Mouse (Mus musculus) large intestine, adult 2 months (tissue): ENCODE results near the gene C2cd2l. TPM values are rescaled to one million over a fixed set of nuclear protein-coding genes. Genes with fewer than 3 reads are reported as not detected.
"Not testable (repeated sequence)": the region's sequence is repeated elsewhere in the genome, so short reads cannot be mapped to it uniquely, and the experiment has no call there.

ENCODE experiments used
- DNase-seq: peaks from one replicate; pipeline ENCODE4 v3.0.0-alpha.2; 2012; ENCODE audit warnings: low read depth, low spot score
- WGBS: fragments of 180-500 bp; shearing (Covaris S2); methylation state at CpG from one replicate; pipeline ENCODE4 v1.1.7; 2018; 5-methylcytosine and 5-hydroxymethylcytosine counted together
- polyA plus RNA-seq: library from polyadenylated mRNA; depleted of rRNA; stranded (reverse); fragments of >200 nt; gene quantifications from 2 replicates; pipeline ENCODE4 v1.2.3, GENCODE M21; 2012; rRNA removed

C2cd2l gene
- polyA plus RNA-seq, result 114 and 159 TPM in 2 replicates

DNA sequence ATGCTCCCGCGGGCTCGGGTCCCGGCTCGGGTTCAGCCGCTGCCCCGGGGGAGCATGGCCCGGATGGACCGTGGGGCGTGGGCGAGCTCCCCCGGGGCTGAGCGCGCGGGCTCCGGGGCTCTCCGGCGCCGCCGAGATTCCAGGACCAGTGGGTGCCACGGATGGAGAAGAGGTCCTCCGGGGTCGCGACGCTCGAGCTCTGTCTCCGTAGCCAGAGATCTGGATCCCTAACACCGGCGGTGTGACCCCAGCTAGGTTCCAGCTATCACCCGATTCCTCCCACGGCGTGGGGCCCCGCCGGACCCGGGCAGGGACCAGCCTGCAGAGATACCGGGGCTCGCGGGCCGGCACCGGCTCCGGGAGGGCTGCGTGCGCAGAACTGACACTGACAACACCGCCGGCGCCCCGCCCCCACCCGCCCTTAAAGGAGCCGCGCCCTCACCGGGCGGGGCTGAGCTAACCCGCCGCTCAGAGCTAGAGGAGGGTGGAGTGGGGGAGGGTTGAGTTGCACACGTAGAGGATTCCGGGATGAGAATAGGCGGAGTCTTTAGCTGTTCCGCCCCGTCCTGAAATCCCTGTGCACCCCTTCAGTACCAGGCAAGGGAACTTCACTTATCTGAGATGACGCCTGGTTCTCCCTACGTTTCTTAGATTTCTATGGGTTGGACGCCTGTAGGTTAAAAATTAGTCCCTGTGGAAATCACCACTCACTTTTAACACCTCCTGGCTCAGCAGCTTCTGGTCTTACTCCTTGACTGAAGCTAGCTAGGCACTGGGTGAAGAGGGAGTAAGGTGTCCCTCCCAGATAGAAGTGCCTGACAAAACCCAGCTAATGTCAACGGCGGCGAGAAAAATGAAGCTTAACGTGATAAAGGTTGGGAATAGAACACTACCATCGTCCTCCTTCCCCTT, at the start of gene C2cd2l:
Gene C2cd2l (minus strand): TSS at position 399 of the 912 bp plus-strand sequence.
- WGBS, result under 1% methylated on average over 67 of the region's 67 CpGs
- DNase-seq, result peak; percentile 84

DNA sequence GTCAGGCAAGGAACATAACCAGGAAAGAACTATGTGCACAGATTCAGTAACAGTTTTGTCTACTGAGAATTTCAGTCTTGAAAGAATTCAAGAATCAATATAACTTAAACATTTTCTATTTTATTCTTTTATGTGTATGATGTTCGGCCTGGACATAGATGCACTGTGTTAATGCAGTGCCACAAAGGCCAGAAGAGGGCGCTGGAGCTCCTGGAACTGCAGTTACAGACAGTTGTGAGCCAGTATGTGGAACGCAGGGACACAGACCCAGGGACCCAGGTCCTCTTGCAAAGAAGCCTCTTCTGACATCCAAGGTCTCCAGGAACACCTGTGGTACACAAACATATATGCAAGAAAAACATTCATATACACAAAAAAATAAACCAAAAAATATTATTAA, 44.4 kb upstream of the C2cd2l start:
- WGBS, result 67% methylated on average over 3 of the region's 3 CpGs
- DNase-seq, result no peak

DNA sequence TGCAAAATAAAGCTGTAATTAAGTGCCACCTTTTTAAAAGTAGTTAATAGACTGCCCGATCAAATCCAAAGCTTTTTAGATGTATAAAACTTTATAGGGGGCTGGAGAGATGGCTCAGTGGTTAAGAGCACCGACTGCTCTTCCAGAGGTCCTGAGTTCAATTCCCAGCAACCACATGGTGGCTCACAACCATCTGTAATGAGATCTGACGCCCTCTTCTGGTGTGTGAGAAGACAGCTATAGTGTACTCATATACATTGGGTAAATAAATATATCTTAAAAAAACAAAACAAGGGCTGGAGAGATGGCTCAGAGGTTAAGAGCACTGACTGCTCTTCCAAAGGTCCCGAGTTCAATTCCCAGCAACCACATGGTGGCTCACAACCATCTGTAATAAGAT, 41.8 kb upstream of the C2cd2l start:
- 32% methylated on average over 4 of the region's 4 CpGs for WGBS
- DNase-seq, result not testable (repeated sequence)

DNA sequence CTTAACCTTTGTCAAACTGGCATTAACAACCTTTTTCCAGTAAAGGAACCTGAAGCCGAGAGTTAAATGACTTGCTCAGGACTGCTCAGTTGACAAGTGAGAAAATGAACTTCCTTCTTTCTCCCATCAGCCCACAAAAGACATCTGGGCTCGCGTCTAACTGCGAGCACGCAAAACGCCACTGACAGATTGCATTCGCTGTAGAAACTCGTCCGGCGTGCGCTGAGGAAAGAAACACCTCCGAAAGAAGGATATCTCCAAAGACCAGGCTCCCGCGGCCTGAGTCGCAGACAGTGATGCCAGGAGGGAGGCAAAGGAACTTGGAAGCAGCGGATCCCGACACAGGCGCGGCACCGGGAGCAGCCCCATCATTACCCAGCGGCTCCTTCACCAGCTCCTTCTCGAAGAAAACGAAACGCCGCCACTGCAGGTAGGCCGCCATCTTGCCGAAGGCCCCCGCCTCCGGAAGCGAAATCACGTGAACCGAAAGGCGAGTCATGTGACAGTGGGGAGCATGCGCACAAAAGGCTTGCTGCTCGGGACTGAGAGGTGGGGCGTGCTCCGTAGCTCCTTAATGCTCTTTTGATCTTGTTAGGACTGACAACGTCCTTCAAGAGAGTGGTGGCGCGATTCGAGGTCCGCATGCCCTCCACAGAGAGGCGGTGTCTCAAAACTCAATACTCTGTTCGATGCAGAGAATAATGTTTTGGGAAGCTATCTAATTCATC, 41.3 kb upstream of the C2cd2l start, which contains the start of gene Vps11:
Gene Vps11 (minus strand): TSS at position 481 of the 728 bp plus-strand sequence.
- WGBS, result under 1% methylated on average over 44 of the region's 44 CpGs

DNA sequence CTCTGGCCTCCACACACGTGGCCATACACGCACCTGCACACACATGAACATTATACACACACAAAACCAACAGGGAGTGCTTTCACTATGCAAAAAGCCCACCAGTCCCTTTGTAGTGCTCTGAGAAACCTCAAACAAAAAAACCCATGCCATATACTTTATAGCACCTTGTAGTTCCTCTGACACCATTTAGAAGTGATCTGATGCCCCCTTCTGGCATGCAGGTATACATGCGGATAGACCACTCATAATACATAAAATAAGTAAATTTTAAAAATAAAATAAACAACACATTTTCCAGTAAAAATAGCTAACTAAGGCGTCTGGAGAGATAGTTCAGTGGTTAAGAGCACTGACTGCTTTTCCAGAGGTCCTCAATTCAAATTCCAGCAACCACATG, 37.1 kb upstream of the C2cd2l start:
- WGBS, result 64% methylated on average over 4 of the region's 4 CpGs
- DNase-seq, result no peak

More for the DNA sequence above, 41.3 kb upstream of the C2cd2l start, which contains the start of gene Vps11:
- peak; percentile 81 for DNase-seq

DNA sequence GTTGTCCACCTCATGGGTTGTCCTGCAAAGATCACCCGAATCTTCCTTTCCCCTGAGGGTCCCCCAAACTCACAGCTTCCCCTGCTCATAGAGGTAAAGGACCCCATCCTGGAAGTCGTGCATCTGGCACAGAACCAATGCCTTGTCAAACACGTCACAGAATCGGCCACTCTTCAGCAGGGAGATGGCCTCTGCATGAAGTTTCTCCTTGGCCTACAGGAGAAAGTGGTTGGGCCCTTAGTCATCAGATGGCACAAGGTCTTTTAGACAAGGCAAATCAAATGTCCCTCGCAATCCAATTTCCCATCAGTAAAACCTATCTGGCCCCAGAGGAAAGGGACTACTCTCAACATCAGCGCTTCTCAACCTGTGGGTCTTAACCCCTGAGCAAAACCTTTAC, 33.1 kb upstream of the C2cd2l start:
- no peak for DNase-seq
- 86% methylated on average over 6 of the region's 6 CpGs for WGBS

DNA sequence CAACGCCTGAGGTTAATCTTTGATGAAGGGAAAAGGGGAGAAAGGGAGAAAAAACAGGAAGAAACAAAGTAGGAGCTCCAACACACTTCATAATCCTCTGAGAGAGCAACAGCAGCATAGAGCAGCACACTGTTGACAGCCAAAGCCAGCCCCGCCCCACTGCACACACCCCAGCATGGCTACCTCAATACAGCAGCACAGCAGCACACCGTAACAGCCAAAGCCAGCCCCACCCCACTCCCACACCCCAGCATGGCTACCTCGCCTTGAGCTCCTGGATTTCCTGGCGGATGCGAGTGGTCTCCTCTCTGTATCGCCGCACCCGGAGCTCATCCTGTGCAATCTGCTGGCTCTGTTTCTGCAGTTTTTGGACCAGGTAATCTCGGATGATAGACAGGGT, 32.3 kb upstream of the C2cd2l start:
- no peak for DNase-seq
- WGBS, result 81% methylated on average over 10 of the region's 10 CpGs

DNA sequence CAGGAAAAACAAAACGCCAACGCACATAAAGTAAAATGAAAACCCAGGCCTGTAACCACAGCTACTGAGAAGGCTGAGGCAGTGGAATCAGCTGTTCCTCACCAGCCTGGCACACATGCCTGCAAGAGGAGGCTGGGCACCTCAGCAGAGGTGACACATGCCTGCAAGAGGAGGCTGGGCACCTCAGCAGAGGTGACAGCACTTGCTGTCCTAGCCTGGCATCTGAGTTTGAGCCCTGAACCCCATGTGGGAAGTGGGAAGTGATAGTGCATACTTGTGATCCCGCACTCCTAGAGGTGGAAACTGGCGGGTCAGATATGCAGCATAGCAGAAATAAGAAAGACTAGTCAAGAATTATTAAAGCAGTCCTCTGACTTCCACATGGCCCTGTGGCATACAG, 31.3 kb upstream of the C2cd2l start:
- DNase-seq, result no peak
- 93% methylated on average over 4 of the region's 4 CpGs for WGBS

DNA sequence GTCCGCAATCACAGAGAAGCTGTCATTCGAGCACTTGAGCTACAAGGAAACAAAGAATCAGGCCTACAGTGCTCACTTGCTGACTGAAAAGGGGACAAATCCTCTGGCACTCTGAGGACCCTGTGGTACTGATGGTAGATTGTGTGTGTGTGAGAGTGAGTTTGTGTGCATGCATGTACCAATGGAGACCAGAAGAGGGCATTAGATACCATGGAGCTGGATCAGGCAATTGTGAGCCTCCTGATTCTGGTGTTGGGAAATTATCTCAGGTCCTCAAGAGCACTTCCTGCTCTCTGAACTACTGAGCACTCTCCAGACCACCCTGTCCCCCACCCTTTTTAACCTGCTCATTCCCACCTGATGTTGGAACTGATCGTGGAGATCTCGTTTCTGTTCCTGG, 28.5 kb upstream of the C2cd2l start:
- no peak for DNase-seq
- WGBS, result 97% methylated on average over 4 of the region's 4 CpGs

DNA sequence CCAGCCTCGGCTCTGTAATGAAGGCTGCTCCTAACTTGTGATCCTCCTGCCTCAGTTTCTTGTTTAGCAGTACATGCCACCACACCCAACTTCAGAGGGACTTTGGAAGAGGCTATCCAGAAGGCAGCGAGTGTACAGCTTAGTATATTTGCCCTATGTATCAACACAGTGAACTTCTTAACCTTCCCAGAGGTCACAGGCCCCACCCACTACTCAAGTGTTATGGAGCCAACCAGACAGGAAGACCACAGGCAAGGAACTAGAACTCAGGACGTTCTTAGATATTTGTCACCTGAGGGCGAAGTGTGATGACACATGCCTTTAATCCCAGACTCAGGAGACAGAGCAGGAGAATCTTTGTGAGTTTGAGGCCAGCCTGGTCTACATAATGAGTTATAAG, 27.5 kb upstream of the C2cd2l start:
- WGBS, result 74% methylated on average over 4 of the region's 4 CpGs
- DNase-seq, result no peak

DNA sequence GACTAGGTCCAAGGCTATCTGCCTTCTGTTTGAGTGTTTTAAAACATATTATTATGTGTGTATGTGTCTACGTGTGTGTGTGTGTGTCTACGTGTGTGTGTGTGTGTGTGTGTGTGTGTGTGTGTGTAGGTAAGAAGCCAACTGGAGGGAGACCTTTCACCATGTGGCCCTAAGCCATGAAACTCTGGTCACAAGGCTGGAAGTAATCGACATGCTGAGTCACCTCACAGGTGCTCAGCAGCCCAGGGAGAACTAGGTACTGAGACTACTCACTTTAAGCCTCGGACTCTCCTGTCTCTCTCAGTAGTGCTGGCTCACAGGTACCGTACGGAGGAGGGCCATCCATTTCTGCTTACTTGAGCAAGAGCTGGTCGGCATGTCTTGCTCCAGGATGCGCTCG, 27.1 kb upstream of the C2cd2l start:
- 84% methylated on average over 9 of the region's 9 CpGs for WGBS
- no peak for DNase-seq

DNA sequence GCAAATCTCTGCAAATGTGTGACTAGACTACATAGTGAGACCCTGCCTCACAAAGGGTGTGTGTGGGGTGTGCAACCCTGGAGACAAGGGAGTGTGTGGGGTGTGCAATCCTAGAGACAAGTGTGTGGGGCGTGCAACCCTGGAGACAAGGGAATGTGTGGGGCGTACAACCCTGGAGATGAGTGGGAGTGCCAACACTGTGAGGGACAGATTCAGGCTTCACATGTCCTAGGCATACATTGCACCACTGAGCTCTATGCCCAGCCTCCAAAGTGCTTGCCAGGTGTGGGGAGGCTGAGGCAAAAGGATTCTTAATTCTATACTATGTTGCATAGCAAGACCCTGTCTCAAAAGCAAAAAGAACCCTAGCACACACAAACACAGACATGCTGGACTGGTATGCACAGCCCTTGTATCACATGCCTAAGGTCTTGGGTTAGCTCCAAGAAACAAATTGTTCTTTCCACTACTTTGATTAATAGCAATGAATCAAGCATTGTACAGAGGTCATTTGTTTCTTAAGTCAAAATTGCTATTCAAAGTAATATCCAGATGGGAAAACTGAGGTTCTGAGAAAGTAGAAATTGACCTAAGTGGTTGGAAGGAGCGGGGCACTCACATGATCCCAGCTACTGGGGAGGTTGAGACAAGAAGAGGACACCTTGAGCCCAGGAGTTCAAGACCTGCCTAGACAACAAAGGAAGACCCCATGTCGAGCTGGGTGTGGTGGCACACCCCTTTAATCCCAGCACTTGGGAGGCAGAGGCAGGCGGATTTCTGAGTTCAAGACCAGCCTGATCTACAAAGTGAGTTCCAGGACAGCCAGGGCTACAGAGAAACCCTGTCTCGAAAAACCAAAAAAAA, 25.7 kb upstream of the C2cd2l start:
- WGBS, result 87% methylated on average over 6 of the region's 6 CpGs
- DNase-seq, result no peak

DNA sequence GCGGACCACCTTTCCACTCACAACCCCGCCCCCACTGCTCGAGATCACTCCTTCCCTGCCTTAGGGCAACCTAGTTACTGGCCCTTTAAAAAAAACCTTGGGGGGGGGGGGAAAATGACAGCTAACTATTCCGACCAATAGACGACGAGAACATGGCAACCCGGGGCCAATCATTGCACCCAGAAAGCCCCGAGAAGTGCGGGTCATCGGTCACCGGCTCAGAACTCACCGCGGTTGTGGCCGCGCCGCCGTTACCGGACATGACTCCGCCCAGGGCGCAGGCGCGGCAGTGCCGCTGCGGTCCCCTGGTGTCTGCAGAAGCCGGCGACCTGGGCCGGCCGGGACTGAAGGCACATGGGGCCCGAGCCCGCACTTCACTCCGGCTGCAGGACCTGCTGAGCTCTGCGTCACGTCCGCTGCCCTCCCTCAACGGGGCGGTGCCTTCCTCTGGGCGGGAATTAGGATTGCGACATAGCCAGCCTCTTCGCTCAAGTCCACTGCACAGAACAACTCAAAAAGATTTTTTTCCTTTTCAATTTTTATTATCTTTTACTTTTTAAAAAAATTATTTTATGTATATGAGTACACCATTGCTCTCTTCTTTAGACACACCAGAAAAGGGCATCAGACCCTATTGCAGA, 23.8 kb upstream of the C2cd2l start, which contains the start of gene Hmbs:
Gene Hmbs (minus strand): TSS at position 448 of the 641 bp plus-strand sequence.
- DNase-seq, result no peak
- under 1% methylated on average over 39 of the region's 39 CpGs for WGBS

DNA sequence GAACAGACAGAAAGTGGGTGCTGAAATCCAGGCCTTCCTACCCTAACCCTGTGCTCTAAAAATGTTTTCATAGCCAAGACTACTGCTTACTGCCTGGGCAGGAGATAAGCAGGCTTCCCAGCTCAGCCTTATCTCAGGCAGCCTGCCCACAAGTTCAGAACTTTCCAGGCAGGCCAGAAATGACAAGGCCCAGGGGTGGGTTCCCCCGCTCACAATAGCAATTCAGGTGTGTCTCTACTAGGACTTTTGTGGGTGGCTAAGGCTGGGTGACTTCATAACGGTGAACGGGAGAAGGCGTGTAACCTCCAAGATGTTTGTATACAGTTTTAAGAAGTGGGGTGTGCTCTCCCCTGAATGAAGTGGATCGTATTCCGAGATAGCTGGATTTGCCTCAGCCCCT, 23.2 kb upstream of the C2cd2l start:
- no peak for DNase-seq
- 4% methylated on average over 6 of the region's 6 CpGs for WGBS

DNA sequence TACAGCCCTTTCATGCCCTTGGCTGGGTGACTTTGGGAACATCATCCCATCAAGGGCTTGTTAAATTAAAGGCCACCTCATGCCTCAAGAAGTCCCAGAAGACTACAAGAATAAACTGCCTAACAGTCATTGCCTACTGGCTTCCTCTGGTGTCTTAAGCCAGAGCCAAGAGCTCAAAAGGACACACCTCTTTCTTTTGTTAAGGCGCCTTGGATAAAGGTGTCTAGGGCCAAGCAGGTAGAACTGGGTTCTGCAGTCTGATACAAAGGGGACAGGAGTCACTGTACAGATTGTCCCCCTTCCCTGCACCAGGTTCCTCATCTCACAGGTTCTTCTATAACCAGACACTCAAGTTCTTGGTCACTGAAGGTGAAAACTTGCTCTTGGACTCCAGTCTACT, 22.5 kb upstream of the C2cd2l start:
- no peak for DNase-seq
- 52% methylated on average over 1 of the region's 1 CpGs for WGBS

DNA sequence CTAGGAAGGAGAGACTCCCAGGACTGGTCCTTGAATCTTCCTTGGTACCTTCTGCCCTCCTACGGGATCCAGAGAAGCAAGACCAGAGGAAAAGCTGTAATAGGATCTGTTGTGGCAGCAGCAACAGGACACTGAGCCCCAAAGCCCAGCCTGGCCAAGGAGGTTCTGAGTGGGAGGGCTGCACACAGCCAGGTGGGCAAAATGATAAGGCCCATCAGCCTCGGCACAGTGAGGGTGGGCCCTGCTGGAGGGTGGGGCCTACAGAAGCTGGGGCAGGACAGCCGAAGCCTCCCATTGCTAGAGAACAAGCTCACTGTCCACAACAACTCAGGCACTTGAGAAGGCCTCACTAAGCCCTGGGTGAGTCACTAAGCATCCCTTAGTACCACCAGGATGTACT, 22.1 kb upstream of the C2cd2l start:
- no peak for DNase-seq
- 69% methylated on average over 3 of the region's 3 CpGs for WGBS

DNA sequence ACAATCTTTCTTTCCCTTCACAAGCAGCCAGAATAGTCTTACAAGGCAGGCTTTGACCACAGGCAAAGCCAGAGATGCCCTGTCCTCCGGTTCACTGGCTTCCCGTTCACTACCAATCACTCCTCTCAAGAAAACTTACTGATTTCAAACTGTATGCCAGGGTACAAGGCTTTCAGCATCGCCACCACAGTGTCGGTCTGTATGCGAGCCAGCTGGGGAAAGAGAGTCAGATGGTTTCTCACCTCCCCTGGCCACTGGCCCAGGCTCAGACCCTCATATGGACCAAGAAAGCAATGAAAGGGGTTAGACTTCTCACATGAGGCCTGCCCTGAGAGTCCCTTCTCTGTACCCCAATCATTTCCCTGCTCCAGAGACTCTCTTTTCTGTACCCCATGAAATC, 21.4 kb upstream of the C2cd2l start:
- WGBS, result 90% methylated on average over 5 of the region's 5 CpGs

DNA sequence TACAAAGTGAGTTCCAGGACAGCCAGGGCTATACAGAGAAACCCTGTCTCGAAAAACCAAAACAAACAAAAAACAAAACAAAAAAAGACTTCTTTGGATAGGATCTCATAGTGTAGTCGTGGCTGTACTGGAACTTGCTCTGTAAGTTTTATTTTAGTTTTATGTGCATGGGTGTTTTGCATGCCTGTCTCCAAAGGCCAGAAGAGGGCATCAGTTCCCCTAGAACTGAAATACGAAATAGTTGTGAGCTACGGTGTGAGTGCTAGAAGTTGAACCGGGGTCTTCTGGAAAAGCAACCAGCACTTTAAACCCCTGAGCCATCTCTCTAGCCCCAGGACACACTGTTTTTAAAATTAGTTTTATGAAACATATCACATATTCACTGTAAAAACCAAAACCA, 18.5 kb upstream of the C2cd2l start:
- DNase-seq, result no peak
- WGBS, result 82% methylated on average over 5 of the region's 5 CpGs

More for the DNA sequence above, 21.4 kb upstream of the C2cd2l start:
- DNase-seq, result no peak

DNA sequence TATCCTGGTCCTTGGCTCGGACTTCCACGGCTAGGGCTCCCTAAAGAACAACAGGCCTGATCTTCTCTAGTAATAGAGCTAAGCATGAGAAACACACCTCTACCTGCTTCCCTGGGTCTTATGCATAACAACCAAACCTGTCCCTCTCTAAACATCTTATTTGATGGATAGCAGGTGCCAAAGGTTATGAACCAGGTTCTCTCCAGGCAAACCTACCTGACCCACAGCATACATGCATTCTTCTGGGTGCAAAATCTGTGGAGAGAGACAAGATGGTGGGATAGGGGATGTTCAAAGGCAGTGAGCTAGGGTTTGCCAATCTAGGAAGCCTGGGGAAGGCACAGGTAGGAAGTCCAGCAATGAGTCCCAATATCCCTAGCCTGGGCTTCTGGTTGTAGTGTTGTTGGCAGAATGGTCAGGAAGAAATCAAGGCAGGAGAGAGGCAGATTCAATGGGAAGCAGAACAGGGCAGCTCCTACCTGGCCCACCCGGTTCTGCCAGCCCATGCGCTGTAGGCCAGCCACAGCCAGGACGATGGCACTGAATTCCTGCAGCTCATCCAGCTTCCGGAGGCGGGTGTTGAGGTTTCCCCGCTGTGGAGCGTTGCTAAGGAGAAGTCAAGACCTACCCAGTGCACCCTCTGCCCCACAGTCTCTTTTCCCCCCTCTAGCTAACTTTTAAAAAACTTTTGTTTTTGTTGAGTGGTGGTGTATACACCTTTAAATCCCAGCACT, 17.5 kb upstream of the C2cd2l start:
- WGBS, result 68% methylated on average over 9 of the region's 9 CpGs
- no peak for DNase-seq
